Mouse (Mus musculus) B cell, adult 67 days (primary cell): Measurements from ENCODE around the gene Gm20441. TPM values are rescaled to one million over a fixed set of nuclear protein-coding genes. Genes with fewer than 3 reads are reported as not detected.

Source experiments
- total RNA-seq, 2 experiments: library from RNA; stranded (reverse); gene quantifications; 4 replicates each; pipeline ENCODE4 v1.2.4; 2023

Gene Gm20441
- total RNA-seq, result not detected

DNA sequence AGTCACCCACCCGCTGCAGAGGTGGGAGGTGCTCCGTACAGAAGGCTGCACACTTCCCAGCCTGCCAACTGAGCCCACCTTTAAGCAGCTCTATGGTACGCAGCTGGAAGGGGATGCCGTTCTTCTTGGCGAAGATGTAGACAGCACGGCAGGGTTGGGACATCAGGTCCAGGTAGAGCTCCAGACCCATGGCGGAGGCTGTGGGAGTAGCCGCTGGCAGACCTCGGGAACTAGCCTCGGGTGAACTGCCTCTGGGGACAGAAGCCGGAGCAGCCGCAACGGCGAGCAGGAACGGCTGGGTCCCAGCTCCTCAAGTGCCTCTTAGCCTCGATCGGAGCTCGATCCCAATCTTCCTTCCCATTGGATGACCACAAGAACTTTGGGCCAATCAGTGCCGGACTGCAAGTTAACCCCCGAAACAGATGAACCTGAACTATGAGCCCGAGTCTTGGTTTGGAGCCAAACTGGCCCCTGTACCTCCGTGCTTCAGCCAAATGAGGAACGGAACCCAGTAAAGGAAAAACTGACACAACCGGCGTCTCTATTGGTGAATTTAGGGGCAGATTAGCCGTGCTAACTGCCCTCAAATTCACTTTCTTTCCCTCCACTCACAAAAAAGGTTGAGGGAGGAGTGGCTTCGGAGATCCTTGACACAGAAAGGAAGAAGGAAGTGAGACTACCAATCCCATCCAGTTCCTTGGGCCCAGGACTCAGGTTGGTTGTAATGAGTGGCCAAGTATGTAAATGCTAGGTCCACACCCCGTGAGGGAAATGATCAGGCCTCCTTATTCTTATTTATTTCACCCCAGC, at the start of gene Gm20441, which contains the start of gene Gstt3:
Gm20441 (minus strand) TSS at position 186 of the 810 bp plus-strand sequence.
Gstt3 (minus strand) TSS at position 646 of the 810 bp plus-strand sequence.

DNA sequence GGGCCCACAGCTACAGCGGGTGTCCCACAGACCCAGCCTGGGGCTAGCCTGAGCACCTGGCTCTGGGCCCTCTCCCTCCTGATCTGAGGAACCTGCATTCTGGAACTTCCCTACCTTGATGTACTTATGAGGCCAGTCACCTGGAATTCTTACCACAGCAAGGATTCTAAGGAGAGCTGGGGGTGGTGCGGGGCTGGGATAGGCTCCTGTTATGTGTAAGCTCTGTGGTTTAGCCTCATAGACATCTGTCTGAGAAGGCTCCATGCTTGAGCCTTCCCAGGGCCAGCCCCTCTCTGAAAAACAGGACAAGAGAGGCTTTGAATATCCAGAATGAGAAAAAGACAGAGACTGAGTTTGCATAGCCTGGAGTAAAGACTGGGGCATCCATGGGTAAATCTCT, 41.7 kb upstream of the Gm20441 start, which contains the start of gene Gstt4:
Gstt4 (minus strand) TSS at position 101 of the 400 bp plus-strand sequence.

DNA sequence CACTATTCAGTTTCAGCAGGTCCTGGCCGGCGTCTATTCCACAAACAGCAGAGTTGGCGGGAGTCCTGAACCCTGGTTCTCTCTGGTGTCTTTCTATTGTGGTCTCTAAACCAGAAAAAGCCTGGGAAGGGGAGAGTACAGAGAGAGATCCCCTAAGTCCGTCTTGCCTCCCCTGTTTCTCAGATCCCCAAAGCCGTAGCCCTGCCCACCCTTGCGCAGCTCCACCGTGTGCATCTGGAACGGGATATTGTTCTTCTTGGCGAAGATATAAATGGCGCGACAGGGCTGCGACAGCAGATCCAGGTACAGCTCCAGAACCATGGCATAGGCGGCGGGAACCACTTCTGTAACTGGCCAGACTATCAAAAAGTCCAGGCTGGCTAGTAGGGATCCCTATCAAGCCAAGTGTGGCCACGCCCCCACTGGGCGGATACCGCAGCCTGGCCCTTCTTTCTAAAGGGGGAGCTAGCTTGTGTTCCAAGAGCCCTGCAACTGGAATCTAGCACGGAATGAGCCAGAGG, 17.5 kb upstream of the Gm20441 start, which contains the start of gene Gstt1:
Gstt1 (minus strand) TSS at position 409 of the 521 bp plus-strand sequence.

DNA sequence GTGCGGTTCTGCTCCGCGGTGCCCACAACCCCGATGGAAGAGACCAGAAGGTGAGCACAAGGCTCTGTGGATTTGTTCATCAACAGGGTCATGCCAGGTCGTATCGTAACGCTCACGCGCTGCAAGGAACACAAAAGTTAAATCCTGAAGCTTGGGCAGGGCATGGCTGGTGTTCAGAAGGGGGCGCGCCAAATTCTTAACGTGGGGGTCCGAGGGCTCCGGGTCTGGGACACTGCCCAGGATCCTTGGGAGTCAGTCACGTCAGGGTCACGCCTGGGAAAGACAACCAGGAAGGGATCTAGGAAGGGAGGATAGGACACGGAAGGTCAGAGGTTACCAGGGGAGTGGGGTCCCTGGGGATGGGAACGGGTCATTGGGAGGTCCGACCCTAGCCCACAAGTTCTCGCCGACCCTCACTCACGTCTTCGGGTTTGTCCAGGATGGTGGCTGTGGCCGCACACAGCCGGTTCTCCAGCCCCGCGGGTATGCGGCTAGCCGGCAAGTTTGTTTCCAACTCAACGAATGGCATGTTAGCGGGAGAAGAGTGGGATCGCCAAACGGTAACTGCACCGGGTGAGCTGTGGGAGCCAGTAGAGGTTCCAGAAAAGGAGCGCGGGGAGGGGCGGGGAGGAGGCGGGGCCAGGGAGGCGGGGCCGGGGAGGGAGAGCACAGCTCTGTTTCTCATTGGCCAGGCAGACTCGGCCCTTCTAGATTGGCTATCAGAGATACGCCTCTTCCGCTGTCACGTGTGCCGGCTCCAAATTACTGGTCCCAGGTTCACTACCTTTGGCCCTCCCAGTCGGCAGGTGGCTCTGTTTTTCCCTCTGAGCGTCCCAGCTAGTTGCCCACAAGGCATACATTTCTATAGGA, 7.7 kb downstream of the Gm20441 start, which contains the start of gene Ddt:
Ddt (minus strand) TSS at position 620 of the 870 bp plus-strand sequence.

DNA sequence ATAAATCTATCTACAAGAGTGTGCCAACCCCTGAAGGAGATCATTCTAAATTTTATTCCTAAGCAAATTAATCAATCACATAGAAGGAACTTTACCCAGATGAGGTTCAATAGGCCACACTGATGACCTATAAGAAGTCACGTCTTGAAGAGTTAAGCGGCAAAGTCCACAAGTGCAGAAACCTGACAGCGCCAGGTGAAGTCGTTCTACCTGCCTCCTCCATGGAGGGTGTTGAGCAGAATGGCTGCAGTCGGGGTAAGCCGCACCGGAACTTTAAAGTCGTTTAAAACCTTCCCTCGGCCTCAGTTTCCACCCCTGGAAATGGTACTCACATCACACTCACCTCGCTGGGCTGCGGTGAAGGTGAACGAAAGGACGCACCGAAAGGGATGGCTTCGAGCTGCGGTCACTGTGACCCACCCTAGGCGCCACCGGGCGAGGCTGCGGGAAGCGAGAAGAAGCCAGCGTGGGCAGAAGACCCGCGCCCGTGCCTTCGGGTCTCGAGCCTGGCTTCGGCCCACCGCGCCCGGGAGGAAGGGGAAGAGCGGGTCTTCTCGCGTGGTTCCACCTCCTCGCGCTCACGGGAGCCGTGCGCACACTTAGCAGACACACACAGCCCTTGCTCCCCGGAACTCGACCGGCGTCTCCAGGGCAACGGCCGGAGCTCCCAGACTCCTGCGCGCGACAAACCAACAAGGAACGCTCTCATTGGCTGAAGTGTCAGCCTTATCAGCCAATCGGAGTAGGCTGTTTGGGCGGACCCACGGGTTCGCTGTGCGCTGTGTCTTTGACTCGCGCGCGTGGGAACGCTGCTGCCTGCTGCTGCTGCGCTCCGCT, 16.9 kb downstream of the Gm20441 start, which contains the start of gene Cabin1:
Cabin1 (minus strand) TSS at position 660 of the 837 bp plus-strand sequence.

Other genes starting within 250 kb of the Gm20441 start
- not detected for gene Lrrc75b, start 220.6 kb downstream of the Gm20441 start, total RNA-seq
- not detected for gene Ggt1, start 219.3 kb downstream of the Gm20441 start, total RNA-seq
- 1 to 10 TPM; 1.2 to 1.4 TPM for gene Ggt5, start 191.6 kb downstream of the Gm20441 start, total RNA-seq
- 1 to 10 TPM; 2.3 to 3.3 TPM for gene Susd2, start 136.9 kb downstream of the Gm20441 start, total RNA-seq
- gene Cabin1, start 16.6 kb downstream of the Gm20441 start, total RNA-seq, result 100 to 1,000 TPM in 1 of 2 experiments, 10 to 100 TPM in 1; 99.7 to 119 TPM
- gene Ddt, start 7.5 kb downstream of the Gm20441 start, total RNA-seq, result 10 to 100 TPM; 32.0 to 36.7 TPM
- 10 to 100 TPM in 1 of 2 experiments, 1 to 10 TPM in 1; 9.0 to 10.6 TPM for gene Gstt3, start 460 bp upstream of the Gm20441 start, total RNA-seq
- not detected for gene Gstt1, start 17.6 kb upstream of the Gm20441 start, total RNA-seq
- not detected for gene Gstt4, start 41.6 kb upstream of the Gm20441 start, total RNA-seq
- gene Gstt2, start 56.5 kb upstream of the Gm20441 start, total RNA-seq, result 10 to 100 TPM; 35.1 to 35.2 TPM
- gene Mif, start 79.3 kb upstream of the Gm20441 start, total RNA-seq, result 100 to 1,000 TPM; 202 to 212 TPM
- gene Derl3, start 112.5 kb upstream of the Gm20441 start, total RNA-seq, result 10 to 100 TPM in 1 of 2 experiments, 1 to 10 TPM in 1; 8.3 to 12.2 TPM
- gene Smarcb1, start 140.7 kb upstream of the Gm20441 start, total RNA-seq, result 10 to 100 TPM; 80.2 to 89.9 TPM
- gene Chchd10, start 152.2 kb upstream of the Gm20441 start, total RNA-seq, result 100 to 1,000 TPM; 151 to 169 TPM
- 1 to 10 TPM; 4.2 to 6.4 TPM for gene Mmp11, start 155.5 kb upstream of the Gm20441 start, total RNA-seq
- not detected for gene Gm867, start 159.7 kb upstream of the Gm20441 start, total RNA-seq
- gene Vpreb3, start 162.1 kb upstream of the Gm20441 start, total RNA-seq, result 100 to 1,000 TPM; 118 to 155 TPM
- gene Gm5134, start 173.6 kb upstream of the Gm20441 start, total RNA-seq, result 1 to 10 TPM in 1 of 2 experiments, under 1 TPM in 1; 0.73 to 1.3 TPM